Mouse (Mus musculus) small intestine, adult 2 months (tissue): Measurements from ENCODE around the gene Ccnk. TPM values are rescaled to one million over a fixed set of nuclear protein-coding genes. Genes with fewer than 3 reads are reported as not detected.

Source experiments
- H3K27ac ChIP-seq: fragments of 200-500 bp; 2 replicates; pipeline ENCODE4 v1.5.1; 2012; ENCODE audit warnings: low read depth, low read length, control low read depth, inconsistent platforms; ENCODE audit not compliant: insufficient read depth
- H3K27me3 ChIP-seq: fragments of 200-500 bp; 2 replicates; pipeline ENCODE4 v1.6.1; 2012; ENCODE audit warnings: mild to moderate bottlenecking, moderate library complexity, low read length, inconsistent platforms; ENCODE audit not compliant: control insufficient read depth, insufficient read depth
- H3K36me3 ChIP-seq: fragments of 200-500 bp; 2 replicates; pipeline ENCODE4 v1.6.1; 2012; ENCODE audit warnings: mild to moderate bottlenecking, low read length, control low read depth, inconsistent platforms; ENCODE audit not compliant: control insufficient read depth, insufficient read depth
- H3K4me1 ChIP-seq: fragments of 200-500 bp; 2 replicates; pipeline ENCODE4 v1.6.1; 2012; ENCODE audit warnings: low read length, inconsistent platforms, mixed read lengths; ENCODE audit not compliant: control insufficient read depth, insufficient read depth, insufficient read length
- H3K4me3 ChIP-seq: fragments of 200-500 bp; 2 replicates; pipeline ENCODE4 v1.5.1; 2012; ENCODE audit warnings: low read depth, mild to moderate bottlenecking, control low read depth, inconsistent platforms, low read length, moderate library complexity
- CTCF ChIP-seq: fragments of 200-500 bp; IDR thresholded peaks from 2 replicates; pipeline ENCODE4 v1.5.1; 2012; ENCODE audit warnings: low read depth, mild to moderate bottlenecking, control low read depth, inconsistent platforms, low read length, moderate library complexity, mixed read lengths; ENCODE audit not compliant: insufficient replicate concordance, insufficient read length; ENCODE audit errors: extremely low read depth
- POLR2A ChIP-seq: fragments of 200-500 bp; IDR thresholded peaks from 2 replicates; pipeline ENCODE4 v1.6.1; 2012; ENCODE audit warnings: low read depth, mild to moderate bottlenecking, control low read depth, inconsistent platforms, low read length, moderate library complexity
- whole genome bisulfite sequencing: fragments of 180-500 bp; shearing (Covaris S2); methylation state at CpG from one replicate; pipeline ENCODE4 v1.1.7; 2018; 5-methylcytosine and 5-hydroxymethylcytosine counted together
- polyA plus RNA-seq: library from polyadenylated mRNA; depleted of rRNA; stranded (reverse); fragments of >200 nt; gene quantifications from 2 replicates; pipeline ENCODE4 v1.2.3, GENCODE M21; 2012

Gene Ccnk
- polyA plus RNA-seq, 1 experiment = 11.4 TPM

- Histone ChIP-seq H3K4me3 (no peak overlapping the region), H3K36me3 (no peaks in the 10 kb centered on the region), H3K4me1 (peaks cover 19% of the 10 kb centered on the region), H3K27me3 (no peaks in the 10 kb centered on the region), H3K27ac (no peak overlapping the region)
- TF ChIP-seq CTCF (no peak), POLR2A (no peak)
- 41% methylated on average over 4 of the region's 4 CpGs for WGBS
Measured at GRCm38 (mm10) chr12:108172639-108173038, 6.7 kb upstream of the Ccnk start.

DNA sequence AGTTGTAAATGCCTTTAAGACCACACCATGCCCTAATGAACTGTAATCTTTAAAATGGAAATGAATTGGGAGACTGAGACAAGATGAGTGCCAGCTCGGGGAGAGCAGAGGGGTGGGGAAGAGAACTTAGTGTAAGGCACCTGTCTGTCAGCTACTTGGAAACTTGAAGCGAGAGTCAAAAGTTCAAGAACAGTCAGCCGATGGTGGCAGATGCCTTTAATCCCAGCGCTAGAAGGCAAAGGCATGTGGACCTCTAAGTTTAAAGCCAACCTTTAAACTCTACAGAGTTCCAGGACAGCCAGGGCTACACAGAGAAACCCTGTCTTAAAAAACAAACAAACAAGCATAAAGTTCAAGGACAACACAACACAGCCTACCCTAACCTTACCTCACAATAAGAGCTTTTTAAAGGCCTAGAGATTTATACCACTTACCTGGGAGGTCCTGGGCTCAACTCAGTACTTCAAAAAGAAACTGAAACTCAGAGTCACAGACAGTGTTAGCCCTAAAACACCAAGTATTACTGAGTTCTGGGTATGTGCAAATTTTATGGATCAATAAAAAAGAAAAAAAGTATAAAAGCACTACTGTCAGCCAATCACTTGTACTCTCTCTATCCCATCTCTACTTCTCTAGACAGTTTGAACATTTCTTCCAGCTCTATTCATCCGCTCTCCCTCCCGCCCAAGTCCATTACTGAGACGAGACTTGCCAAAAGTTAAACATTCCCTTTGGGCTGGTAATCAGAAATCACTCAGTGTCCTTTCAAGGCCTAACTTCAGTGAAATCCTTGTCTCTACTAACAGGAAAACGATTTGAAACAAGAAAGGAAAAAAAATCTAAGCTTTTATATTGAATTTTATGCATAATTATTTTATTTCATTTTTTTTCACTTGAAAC, 4.5 kb upstream of the Ccnk start:
- H3K27me3 ChIP-seq = no peaks in the 10 kb centered on the region
- TF ChIP-seq CTCF (no peak), POLR2A (no peak)
- no peaks in the 10 kb centered on the region for H3K36me3 ChIP-seq
- no peak overlapping the region for H3K4me3 ChIP-seq
- 25% methylated on average over 8 of the region's 8 CpGs for WGBS
- H3K27ac ChIP-seq = no peak overlapping the region
- H3K4me1 ChIP-seq = peaks cover 20% of the 10 kb centered on the region

DNA sequence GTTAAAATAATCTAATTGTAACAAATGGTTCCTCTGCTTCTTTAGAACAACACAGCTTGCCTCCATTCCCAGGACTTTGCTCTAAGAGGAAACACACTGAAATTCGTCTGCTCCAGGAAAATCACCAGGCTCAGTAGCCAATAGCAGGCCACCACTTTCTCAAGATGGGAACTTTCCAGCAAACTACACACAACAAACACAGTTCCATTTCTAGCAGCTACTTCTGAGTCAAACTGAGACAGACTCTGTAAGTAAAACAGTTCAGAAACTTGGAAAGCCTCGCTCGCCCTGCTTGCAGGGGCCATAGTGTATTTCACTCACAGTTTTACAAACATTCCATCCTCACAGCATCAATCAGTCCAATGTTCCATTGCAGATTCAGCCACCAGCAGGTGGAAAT, 3.0 kb upstream of the Ccnk start:
- Histone ChIP-seq H3K4me3 (no peak overlapping the region), H3K27me3 (no peaks in the 10 kb centered on the region), H3K36me3 (no peaks in the 10 kb centered on the region), H3K27ac (peak overlapping the region; percentile 36; the same call in 1 of the 2 replicates), H3K4me1 (peaks cover 22% of the 10 kb centered on the region)
- WGBS = 39% methylated on average over 3 of the region's 3 CpGs
- TF ChIP-seq CTCF = no peak
- no peak for TF ChIP-seq POLR2A

DNA sequence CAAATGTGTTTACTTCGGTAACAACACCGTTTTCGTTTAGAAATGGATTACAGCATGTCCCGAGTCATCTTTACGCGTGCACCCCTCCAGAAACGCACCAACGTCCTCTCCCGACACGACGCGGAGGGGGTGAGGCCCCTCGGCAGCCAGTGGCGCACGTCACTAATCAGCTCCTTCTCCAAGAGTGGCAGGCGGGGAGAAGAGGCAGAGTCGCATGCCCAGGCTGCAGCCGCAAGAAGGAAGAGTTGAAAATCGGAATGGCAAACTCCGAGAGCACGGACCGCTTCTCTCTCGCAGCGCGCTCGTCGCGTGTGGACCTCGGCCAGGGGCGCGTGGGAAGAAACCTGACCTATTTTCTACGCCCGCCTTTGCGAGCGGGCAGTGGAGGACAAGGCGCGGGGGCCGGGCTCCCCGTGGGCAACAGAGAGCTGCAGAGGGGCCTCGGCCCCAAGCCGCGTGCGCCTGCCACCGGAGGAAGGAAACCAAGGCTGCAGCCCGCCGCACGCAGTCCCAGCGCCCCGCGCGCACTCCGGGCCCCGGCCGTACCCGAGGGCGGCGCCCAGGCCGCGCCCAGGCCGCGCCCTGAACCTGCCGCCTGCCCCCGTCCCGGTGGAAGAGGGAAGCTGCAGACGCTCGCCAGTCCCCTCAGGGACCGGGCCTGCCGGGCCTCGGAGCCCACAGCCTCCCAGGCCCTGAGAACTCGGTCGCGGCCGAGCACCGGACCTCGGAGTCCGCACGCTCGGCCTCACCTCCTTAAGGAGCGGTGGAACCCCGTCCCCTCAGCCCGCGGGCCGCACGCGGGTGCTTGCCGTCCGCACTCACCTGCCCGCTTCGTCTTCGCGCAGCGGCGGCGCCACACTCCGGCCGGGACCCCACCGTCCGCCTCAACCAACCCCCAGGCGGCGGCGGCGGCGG, 791 bp upstream of the Ccnk start:
- TF ChIP-seq POLR2A (peak; percentile 38; the same call in 1 of the 2 replicates), CTCF (no peak)

DNA sequence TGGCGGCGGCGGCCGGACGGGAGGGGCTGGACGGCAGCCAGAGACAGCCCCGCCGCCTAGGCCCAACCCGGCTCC, 296 bp upstream of the Ccnk start, which contains the start of gene Setd3:
Setd3 (minus strand) TSS at position 69 of the 75 bp plus-strand sequence.
- peak within 1 kb of the TSS; percentile 95 for H3K27ac ChIP-seq
- peaks cover 9% of the 10 kb centered on the region; the same call in 1 of the 2 replicates for H3K36me3 ChIP-seq
- no peak for TF ChIP-seq POLR2A
- TF ChIP-seq CTCF = no peak
- peaks cover 13% of the 10 kb centered on the region for H3K4me1 ChIP-seq
- peak within 1 kb of the TSS; percentile 92 for H3K4me3 ChIP-seq
- no peaks in the 10 kb centered on the region for H3K27me3 ChIP-seq
- 0% methylated on average over 3 of the region's 9 CpGs for WGBS

More for the DNA sequence above, 791 bp upstream of the Ccnk start:
- Histone ChIP-seq H3K27me3 (no peaks in the 10 kb centered on the region), H3K36me3 (peaks cover 5% of the 10 kb centered on the region; the same call in 1 of the 2 replicates), H3K27ac (peak overlapping the region; percentile 95), H3K4me1 (peaks cover 13% of the 10 kb centered on the region), H3K4me3 (peak overlapping the region; percentile 83)
- under 1% methylated on average over 83 of the region's 103 CpGs for WGBS

- 89% methylated on average over 6 of the region's 6 CpGs for WGBS
- Histone ChIP-seq H3K36me3 (peaks cover 19% of the 10 kb centered on the region), H3K27ac (no peak overlapping the region), H3K4me1 (peaks cover 8% of the 10 kb centered on the region), H3K27me3 (no peaks in the 10 kb centered on the region), H3K4me3 (no peak overlapping the region)
- TF ChIP-seq POLR2A (no peak), CTCF (no peak)
Measured at GRCm38 (mm10) chr12:108181716-108182115, 2.3 kb downstream of the Ccnk start.

DNA sequence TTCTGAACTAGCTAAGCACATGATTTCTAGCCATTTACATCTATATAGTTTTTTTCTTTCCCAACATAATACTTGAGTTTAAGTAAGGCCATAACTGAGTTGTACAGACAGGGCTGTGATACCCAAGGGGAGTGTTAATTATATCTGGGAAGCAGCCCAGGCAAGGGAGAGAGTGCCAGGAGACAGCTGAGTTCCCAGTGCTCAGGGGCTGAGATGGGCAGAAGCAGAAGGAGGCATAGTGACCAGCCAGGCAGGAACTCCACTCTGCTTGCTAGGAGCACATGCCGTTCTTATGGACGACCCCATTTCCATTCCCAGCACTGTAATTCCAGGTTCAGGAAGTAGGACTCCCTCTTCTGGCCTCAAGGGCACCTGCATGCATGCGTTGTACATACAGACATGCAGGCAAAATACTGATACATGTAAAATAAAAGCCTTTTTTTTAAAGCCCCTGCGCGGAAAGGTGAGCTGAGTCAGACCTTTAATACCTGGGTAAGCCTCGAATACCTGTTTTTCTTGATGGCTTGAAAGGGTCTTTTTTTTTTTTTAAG, 8.2 kb downstream of the Ccnk start:
- TF ChIP-seq POLR2A (no peak), CTCF (no peak; the same call in 1 of the 2 replicates)
- Histone ChIP-seq H3K27me3 (no peaks in the 10 kb centered on the region), H3K36me3 (peaks cover 59% of the 10 kb centered on the region), H3K27ac (no peak overlapping the region), H3K4me3 (no peak overlapping the region), H3K4me1 (no peaks in the 10 kb centered on the region)
- 94% methylated on average over 6 of the region's 6 CpGs for whole genome bisulfite sequencing
